Mouse (Mus musculus): ENCODE results near the gene Zdhhc9.

GRCm38 (mm10) chrX:48204469-48204868, 4.2 kb downstream of the Zdhhc9 start:
- TF ChIP-seq MAFK (IDR thresholded peaks at IDR 0.05; ENCODE audit: insufficient read depth, low read depth, low read length): no peak
- TF ChIP-seq ZC3H11A (IDR thresholded peaks at IDR 0.05; ENCODE audit: borderline replicate concordance, low read depth, low read length): no peak

Data from ES-E14 (cell line).